In the genomic region with DNA sequence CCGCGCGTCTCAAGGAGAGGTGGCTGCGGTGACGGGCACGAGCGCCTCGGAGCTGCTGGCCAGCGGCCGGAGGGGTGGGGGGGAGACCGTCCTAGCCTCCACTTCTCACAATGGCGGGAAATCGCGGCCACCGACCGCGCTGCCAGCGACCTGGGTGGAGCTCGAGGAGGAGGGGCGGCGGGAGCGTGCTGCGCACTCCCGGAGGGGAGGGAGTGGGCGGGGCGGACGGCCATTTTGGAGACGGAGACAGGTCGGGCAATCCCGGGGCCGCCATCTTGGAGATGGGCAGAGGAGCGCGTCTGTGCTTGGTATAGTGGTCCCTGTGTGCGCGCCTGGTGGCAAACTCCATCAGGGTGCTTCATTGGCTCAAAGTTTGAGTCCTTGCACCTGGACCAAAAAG, we compare ENCODE assay signal across 8 mouse cellular contexts. TPM values are rescaled to one million over a fixed set of nuclear protein-coding genes. Genes with fewer than 3 reads are reported as not detected.
A peak's percentile ranks its signal among the peaks of the same experiment; 100 is the strongest.
DNase-seq lines count a peak whose midpoint lies in the region; ATAC-seq and TF ChIP-seq lines count a peak whose summit lies in the region.

A gene (minus strand): TSS at position 162 of the 400 bp plus-strand sequence.

- intact Hi-C loops in heart, postnatal 14 days (cut with DNase I): no loop called here

- H3K27ac ChIP-seq in ES-Bruce4 (ENCODE audit: insufficient read depth, low read length): no peak within 1 kb of the TSS
- peak within 1 kb of the TSS; percentile 86 for H3K27ac ChIP-seq in forebrain, embryonic 14.5 days (ENCODE audit: low read depth, low read length)
- peak within 1 kb of the TSS; percentile 92 for H3K27ac ChIP-seq in neural tube, embryonic 15.5 days (replicated peaks)

- no peak for TF ChIP-seq CTCF in ES-Bruce4 (IDR thresholded peaks at IDR 0.05; ENCODE audit: low read depth, low read length)

- peak; percentile 97 for DNase-seq in forebrain, embryonic 14.5 days (ENCODE audit: low spot score)
- peak; percentile 98 for DNase-seq in heart, postnatal 14 days
- DNase-seq in layer of hippocampus, adult 11-12 months (ENCODE audit: low spot score): peak; percentile 96
- peak; percentile 96 to 98 for DNase-seq in lung, adult 18-20 months
- peak; percentile 97 for DNase-seq in testis, postnatal 14 days (ENCODE audit: low spot score)

- no peaks in the 10 kb centered on the region for H3K9me3 ChIP-seq in ES-Bruce4 (replicated peaks; ENCODE audit: control insufficient read depth, insufficient read depth, low read length, poor library complexity, severe bottlenecking)
- H3K9me3 ChIP-seq in forebrain, embryonic 14.5 days (replicated peaks; ENCODE audit: control insufficient read depth, low read length): no peaks in the 10 kb centered on the region
- no peaks in the 10 kb centered on the region for H3K9me3 ChIP-seq in neural tube, embryonic 15.5 days (replicated peaks)

- no peak for TF ChIP-seq POLR2A in ES-Bruce4 (IDR thresholded peaks at IDR 0.05; ENCODE audit: insufficient read depth, low read length)

- no peaks in the 10 kb centered on the region for H3K27me3 ChIP-seq in ES-Bruce4 (ENCODE audit: control insufficient read depth, insufficient read depth, low read length, poor library complexity, severe bottlenecking)
- H3K27me3 ChIP-seq in forebrain, embryonic 14.5 days (replicated peaks; ENCODE audit: control insufficient read depth, insufficient read depth, low read length): no peaks in the 10 kb centered on the region
- H3K27me3 ChIP-seq in neural tube, embryonic 15.5 days (replicated peaks): 0 out of 2 replicates have a peak, but pooled peaks cover 4% of the 10 kb centered on the region

- ATAC-seq in cerebellum, adult (ENCODE audit: insufficient number of reproducible peaks, low FRiP score, low TSS enrichment): peak; percentile 72; the same call in 1 of the 2 replicates
- ATAC-seq in forebrain, embryonic 14.5 days: peak; percentile 88
- ATAC-seq in neural tube, embryonic 15.5 days (ENCODE audit: low FRiP score): peak; percentile 89

- peak within 1 kb of the TSS; percentile 89 for H3K4me3 ChIP-seq in ES-Bruce4 (ENCODE audit: low read depth, low read length)
- H3K4me3 ChIP-seq in forebrain, embryonic 14.5 days (ENCODE audit: low read depth, low read length): peak within 1 kb of the TSS; percentile 98
- peak within 1 kb of the TSS; percentile 99 for H3K4me3 ChIP-seq in neural tube, embryonic 15.5 days (replicated peaks)

- under 1% methylated on average over 28 of the region's 35 CpGs for WGBS in forebrain, embryonic 14.5 days
- WGBS in neural tube, embryonic 15.5 days: 1% methylated on average over 30 of the region's 35 CpGs

- peaks cover 2% of the 10 kb centered on the region for H3K4me1 ChIP-seq in ES-Bruce4 (ENCODE audit: control insufficient read depth, insufficient read depth, low read length)
- H3K4me1 ChIP-seq in forebrain, embryonic 14.5 days (ENCODE audit: control insufficient read depth, insufficient read depth, low read length): peaks cover 18% of the 10 kb centered on the region; the same call in 1 of the 2 replicates
- peaks cover 32% of the 10 kb centered on the region for H3K4me1 ChIP-seq in neural tube, embryonic 15.5 days

- no peaks in the 10 kb centered on the region; the same call in 1 of the 2 replicates for H3K36me3 ChIP-seq in ES-Bruce4 (ENCODE audit: control insufficient read depth, insufficient read depth, low read length, poor library complexity, severe bottlenecking)
- H3K36me3 ChIP-seq in forebrain, embryonic 14.5 days (ENCODE audit: control insufficient read depth, insufficient read depth, low read length): no peaks in the 10 kb centered on the region
- no peaks in the 10 kb centered on the region; the same call in 1 of the 2 replicates for H3K36me3 ChIP-seq in neural tube, embryonic 15.5 days

- peak within 1 kb of the TSS; percentile 90 for H3K4me2 ChIP-seq in forebrain, embryonic 14.5 days (ENCODE audit: low read length)
- peak within 1 kb of the TSS; percentile 71 for H3K4me2 ChIP-seq in neural tube, embryonic 15.5 days

- H3K9ac ChIP-seq in ES-Bruce4 (ENCODE audit: low read depth, poor library complexity, severe bottlenecking): peak within 1 kb of the TSS; percentile 96
- H3K9ac ChIP-seq in forebrain, embryonic 14.5 days (ENCODE audit: low read length): peak within 1 kb of the TSS; percentile 95
- H3K9ac ChIP-seq in neural tube, embryonic 15.5 days (replicated peaks): peak within 1 kb of the TSS; percentile 95

- peak; percentile 36; the same call in 1 of the 2 replicates for TF ChIP-seq EP300 in ES-Bruce4 (IDR thresholded peaks at IDR 0.05; ENCODE audit: insufficient read depth, low read depth, low read length)

RNA-seq across cellular contexts. Expression of the gene that starts here (rescaled TPM):
- polyA plus RNA-seq in ES-Bruce4 (2011; ENCODE audit: insufficient read depth, insufficient read length, low read depth, missing spikeins): 78.5 and 81.8 TPM in 2 replicates
- polyA plus RNA-seq in forebrain, embryonic 14.5 days (2014; fragmentation: Nextera tagmentation; extraction: Ambion mirVana): 55.6 and 58.1 TPM in 2 replicates
- 10 to 100 TPM; 26.3 to 27.2 TPM for total RNA-seq in heart, postnatal 14 days (2021)
- 39.5 and 42.8 TPM in 2 replicates for polyA plus RNA-seq in neural tube, embryonic 15.5 days (2015; fragmentation: Nextera tagmentation; extraction: Ambion mirVana)
